Mouse (Mus musculus) hematopoietic stem cell, adult 5-6 weeks (primary cell): Measurements from ENCODE around the gene Cd300lf. TPM values are rescaled to one million over a fixed set of nuclear protein-coding genes. Genes with fewer than 3 reads are reported as not detected.

Source experiments
- ATAC-seq, 2 experiments: fragments of 125-278 bp in 1 of 2; replicated peaks in 1 of 2; 2 replicates each; pipeline ENCODE4 v1.8.0; 2016 to 2017; ENCODE audit warnings: inconsistent platforms in 2 of 2, mild to moderate bottlenecking in 2 of 2, moderate number of reproducible peaks in 2 of 2, low read depth in 1 of 2, moderate TSS enrichment in 1 of 2; ENCODE audit not compliant: low FRiP score in 2 of 2, poor library complexity in 2 of 2, severe bottlenecking in 2 of 2, insufficient read depth in 1 of 2, low TSS enrichment in 1 of 2
- total RNA-seq: library from RNA; stranded (forward); fragments of 172-1452, 232-1000 nt; gene quantifications from 2 replicates; pipeline ENCODE4 v1.2.3, GENCODE M21; 2017

Cd300lf gene
- total RNA-seq, 1 experiment from 2014 or later: 3.9 TPM

DNA sequence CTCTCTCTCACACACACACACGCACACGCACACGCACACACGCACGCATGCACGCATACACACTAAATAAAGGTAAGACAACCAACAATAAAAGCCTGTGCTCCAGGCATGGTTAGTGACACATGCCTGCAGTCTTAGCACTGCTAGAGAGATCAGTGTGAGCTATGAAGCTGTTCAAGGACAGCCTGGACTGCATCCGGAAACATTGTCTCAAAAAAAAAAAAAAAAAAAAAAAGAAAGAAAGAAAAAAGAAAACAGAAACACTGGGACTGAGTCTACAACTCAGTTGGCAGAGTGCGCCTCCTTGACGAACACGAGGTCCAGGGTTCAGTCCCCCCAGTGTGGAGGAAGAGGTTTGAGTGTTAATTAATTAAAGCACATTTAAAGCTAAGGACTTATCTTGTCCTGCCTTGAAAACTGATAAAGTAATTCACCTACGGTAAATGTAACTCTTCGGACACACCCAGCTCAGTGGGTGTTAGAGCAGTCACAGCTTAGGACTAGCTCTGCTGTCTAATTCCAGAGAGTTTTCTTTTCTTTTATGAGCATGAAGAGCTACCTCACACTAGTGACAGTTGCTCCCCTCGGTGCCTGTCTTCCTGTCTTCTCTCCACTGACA is 4.2 kb downstream of the Cd300lf start:
- ATAC-seq: no peak

DNA sequence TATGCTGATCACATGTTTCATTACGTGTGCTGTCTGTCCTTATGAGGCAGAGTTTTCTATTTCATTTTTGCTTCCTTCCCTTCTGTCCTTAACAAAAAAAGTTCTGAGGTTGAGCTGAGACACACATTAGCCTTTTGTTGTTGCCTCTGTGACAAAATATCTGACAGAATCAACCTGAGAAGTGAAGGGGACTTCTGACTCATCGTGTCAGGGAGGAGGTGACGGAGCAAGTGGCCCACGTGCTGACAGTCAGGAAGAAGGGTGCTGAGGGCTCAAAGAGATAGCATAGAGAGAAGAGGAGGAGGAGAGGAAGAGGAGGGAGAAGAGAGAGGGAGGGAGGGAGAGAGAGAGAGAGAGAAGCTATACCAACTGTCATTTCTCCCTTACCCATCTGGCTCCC is 5.3 kb downstream of the Cd300lf start:
- ATAC-seq: no peak

DNA sequence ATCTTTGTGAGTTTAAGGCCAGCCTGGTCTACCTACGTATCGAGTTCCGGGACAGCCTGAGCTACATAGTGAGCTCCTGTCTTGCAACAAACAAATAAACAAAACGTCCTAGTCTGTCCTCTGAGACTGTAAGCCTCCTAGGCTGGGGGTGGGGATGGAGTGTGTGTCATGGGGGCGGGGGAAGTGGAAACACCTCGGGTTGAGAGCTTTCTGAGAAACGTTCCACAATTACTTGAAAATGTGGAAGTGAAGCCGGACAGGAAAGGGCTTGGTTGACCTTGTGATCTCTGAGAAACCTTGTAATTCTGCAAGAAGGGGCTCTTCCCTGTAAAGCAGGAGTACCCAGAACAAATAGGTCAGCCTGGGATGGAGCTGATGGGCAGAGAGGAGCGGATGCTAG is 14.4 kb downstream of the Cd300lf start:
- ATAC-seq: peak in 1 of 2 experiments; percentile 34; a peak in 2 of 4 replicates

DNA sequence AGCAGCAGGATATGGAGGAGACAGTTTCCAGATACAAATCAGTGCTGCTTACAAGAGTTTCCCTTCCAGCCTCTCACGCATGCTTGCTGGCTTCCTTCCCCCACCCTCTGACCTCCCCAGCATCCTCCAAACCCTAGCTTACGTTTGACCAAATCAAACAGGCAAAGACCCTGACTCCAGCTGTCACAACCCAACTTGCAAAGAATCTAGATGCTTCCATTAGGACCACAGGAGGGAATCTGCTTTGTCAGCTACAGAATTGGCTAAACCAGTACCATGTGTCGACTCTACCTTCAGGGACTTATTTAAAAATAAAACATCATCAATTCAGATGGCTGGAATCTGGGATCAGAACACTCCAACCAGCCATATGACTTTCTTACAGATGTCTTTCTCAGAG is 21.6 kb downstream of the Cd300lf start:
- no peak for ATAC-seq

DNA sequence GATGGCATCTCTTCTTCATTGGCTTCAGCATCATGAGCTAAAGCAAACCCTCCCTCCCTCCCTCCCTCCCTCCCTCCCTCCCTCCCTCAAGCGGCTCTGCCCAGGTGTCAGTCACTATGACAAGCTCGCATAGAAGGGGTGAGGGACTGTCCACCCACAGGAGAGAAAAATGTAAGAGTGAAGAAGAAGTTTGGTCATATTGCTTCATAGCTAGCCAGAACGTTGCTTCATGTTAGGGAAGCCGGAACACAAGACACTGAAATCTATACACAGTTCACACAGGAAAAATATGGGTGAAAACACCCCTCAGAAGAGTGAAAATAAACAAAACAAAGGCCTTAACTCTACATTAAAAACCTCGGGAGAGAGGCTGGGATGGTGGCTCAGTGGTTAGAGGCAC is 23.5 kb downstream of the Cd300lf start:
- peak in 1 of 2 experiments; percentile 32; a peak in 1 of 4 replicates for ATAC-seq

DNA sequence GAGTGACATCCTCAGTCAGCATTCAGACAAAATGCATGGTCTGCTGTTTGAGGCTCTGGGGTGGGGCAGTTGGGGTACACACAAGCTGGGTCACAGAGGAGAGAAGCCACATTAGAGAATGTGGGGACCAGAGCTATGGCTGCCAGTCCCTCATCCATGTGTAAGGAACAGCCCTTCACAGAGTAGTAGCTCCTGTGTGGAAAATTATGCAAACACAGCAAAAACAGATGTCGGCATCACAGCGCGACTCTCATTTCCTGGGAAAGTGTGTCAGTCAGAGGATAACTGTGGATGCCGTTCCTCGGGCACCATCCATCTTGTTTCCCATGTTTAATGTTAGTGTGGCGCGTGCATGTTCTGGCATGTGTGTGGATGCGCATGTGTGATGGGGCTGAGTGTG is 25.6 kb downstream of the Cd300lf start:
- no peak for ATAC-seq

DNA sequence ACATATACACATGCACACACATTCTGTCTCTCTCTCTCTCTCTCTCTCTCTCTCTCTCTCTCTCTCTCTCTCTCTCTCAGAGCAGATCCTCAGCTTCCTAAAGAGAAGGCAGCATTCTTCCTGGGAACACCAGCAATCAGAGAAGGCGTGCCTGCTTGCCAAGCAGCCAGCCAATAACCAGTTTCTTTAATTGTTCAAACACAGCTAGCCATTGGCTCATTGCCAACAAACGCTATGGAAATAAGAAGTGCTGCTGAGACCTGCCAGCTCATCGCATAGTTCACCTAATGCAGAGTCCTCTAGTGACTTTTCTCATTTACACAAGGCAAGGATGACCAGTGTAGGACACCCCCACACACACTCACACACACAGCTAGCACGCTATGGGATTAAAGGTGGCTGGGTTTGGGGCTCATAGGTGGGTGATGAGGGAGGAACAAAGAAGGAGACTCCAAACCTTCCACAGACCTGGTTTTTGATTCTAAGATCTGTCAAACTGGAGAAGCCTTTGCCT is 26.3 kb downstream of the Cd300lf start:
- ATAC-seq: no peak

DNA sequence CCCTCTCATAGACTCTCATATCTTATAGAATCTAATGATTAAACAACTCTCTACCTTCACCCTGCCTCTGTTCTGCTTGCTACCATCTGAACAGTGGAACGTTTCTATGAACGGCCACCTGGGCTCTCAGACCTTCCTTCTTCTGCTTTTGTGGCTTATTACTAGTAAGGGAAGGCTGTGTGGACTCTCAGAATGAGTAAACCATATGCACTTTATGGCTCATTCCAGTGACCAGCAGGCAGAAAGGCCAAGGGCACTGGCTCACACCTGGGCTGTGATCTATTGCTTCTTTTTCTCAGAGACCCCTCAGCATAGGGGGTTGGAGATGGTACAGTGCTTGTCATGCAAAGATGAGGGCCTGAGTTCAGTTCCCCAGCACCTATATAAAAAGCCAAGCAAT is 27.2 kb downstream of the Cd300lf start:
- no peak for ATAC-seq

DNA sequence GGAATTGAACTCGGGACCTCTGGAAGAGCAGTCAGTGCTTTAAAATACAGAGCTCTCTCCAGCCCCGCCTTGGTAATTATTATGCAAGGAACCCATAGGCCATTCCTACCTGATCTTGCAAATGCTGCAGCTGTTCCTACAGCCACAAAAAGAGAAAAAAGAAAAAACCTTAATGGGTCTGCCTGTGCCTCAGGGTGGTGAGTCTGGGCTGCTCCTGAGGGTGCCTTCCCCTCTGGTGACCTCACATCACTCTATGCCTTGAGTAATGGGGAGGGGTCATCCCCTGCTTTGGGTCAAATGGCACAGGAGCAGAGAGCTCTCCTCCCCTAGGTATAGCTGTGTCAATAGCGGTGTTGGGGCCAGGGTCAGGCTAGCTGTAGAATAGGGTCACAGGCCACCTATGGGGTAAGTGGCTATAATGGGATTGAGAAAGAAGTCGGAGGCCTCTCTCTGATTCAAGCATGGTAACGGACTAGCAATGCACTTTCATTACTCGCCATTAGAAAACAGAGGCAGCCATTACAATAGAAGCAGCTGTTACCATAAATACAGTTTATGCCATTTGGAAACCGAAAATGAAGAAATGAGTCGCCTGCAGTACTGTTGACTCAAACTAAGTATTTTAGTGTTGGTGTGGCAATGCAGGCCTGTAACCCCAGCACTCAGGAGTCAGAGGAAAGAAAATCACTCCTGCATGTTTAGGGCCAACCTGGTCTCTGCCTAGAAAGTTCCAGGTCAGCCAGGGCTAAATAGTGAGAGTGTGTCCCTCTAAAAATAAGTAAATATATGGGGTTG is 28.8 kb downstream of the Cd300lf start:
- ATAC-seq: no peak

DNA sequence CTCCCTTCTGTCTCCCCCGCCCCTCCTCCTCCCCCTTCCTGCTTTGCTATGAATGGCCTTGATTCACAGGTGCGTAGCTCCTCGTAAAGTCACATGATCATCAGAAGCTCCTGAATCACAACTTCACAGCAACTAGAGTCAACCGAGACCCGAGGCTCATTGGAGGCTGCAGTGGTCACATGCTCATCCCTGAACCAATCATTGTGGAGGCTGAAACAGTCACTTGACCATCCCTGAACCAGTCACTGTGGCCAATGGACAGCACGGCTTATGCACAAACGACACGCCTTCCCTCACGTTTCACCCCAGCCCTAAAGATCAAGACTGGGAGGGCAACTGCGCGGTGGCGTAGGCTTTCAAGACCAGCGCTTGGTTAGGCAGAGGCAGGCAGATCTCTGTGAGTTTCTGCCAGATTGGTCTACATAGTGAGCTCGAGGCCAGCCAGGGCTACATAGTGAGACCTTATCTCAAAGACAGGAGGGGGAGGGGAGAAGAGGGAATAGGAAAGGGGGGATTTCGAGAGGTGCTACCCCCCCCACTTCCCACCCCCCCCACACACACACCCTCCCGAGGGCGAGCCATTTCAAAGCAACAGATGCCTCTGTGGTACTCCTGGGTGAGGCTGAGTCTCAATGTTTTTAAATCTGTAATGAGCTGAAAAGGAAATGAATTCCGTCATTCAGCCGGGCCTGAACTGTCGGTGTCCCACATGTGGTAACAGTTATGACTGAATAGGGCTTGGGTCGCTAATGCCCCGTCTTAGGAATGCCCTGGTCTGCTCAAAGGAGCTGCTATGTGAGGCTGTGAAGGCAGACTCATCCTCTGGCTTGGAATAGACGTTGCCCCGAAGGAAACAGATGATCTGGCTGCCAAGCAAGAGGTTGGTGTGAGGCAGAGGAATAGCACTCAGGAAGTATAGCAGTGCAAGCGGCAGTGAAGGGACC is 30.1 kb downstream of the Cd300lf start:
- ATAC-seq: no peak

DNA sequence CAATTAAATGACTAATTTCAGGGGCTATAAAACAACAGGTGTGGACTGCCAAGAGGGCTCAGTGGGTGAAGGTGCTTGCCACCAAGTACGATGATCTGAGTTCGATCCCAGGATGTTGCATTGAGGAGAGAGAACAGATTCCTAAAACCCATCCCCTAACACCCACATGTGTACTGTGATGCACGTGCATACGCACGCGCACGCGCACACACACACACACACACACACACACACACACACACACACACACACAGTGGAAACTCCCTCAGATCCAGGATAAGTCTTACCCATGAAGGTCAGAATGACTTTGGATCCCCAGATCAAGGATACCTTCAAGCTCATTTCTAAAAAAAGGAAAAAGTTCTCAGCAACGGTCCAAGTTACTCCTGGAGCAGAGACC is 31.7 kb downstream of the Cd300lf start:
- ATAC-seq: no peak

DNA sequence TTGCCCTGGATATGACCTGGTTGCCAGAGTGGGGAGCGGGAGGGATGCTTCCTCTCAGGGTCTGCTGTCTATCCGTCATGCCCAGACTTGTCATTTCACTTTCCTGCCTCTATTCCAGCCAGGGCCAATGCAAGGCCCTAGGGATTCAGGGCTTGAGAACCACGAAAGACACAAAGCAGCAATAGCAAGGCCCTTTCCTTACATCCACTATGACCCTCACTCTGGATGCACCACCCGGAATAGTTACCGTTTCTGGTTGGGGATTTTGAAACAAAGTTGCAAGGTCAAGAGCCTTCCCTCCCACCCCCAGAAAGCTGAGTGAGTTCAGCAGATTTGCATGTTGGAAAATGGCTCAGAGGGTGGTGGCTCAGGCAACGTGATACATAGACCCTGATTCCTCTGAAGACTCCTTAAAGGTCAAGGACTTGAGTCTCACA is 32.2 kb downstream of the Cd300lf start:
- ATAC-seq: no peak

DNA sequence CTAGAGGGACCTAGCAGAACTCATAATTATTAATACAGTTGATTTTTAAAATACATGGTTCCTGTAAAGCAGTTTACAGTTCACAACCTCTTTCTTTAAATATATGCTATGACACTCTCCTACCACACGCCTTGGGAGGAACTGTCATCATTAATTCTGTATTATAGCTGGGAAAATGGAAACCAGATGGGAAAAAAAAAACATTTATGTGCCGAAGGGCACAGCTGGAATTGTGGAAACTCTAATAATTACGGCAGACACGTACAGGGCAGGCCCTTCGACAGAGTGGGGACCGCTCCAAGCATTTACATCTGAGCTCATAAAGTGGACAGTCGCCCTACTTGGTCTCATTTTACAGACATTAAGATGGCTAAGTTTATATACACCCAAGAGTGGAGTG is 33.1 kb downstream of the Cd300lf start:
- no peak for ATAC-seq

DNA sequence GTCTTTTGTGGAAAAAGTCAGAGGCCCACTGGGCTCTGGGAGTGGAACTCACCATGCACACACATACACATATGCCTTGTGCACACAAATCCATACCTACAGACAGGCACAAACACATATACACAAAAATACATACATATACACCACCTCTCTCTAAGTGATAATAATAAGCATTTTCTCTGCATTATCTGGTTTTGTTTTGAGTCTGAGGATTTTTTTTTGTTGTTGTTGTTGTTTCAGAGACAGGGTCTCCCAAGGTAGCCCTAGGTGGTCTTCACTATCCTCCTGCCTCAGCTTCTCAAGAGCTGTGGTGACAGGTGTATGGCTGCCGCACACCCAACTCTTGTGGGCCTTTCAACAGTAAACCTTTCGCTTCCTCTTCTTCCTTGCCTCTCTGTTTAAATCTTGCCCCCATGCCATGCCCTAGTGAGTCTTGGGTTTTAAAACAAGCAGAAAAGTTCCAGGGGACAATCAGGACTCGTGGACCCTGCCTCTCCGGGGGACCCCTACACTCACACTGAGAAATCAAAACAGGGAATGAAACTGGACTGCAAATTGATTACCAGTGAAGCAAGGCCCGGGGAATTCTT is 33.7 kb downstream of the Cd300lf start:
- no peak for ATAC-seq

DNA sequence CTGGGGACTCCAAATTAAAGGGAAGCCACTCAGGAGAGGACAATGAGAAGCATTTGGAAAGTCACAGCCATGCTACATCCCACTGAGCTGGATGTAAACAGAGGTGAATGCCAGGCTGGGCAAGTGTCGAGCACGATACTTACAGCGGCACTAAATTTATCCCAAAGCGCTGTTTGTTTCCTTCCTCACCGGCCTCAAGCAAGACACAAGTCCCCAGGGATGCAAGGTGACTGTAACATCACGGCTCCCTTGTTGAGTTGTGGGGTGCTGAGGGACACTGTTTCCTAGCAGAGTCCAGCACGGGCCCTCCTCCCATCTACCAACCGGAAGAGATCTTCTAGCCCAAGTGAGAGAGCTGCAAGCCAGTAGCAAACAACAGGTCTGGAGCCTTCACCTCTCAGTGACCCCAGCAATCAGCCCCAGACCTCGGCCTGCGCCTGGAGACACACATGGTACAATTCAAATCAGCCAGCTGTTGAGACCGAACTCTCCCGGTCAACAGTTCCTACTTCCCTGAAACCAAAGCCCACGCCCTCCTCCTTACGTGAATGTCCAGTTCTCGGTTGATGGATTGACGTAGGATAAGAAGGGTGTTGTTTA is 34.5 kb downstream of the Cd300lf start:
- no peak for ATAC-seq

DNA sequence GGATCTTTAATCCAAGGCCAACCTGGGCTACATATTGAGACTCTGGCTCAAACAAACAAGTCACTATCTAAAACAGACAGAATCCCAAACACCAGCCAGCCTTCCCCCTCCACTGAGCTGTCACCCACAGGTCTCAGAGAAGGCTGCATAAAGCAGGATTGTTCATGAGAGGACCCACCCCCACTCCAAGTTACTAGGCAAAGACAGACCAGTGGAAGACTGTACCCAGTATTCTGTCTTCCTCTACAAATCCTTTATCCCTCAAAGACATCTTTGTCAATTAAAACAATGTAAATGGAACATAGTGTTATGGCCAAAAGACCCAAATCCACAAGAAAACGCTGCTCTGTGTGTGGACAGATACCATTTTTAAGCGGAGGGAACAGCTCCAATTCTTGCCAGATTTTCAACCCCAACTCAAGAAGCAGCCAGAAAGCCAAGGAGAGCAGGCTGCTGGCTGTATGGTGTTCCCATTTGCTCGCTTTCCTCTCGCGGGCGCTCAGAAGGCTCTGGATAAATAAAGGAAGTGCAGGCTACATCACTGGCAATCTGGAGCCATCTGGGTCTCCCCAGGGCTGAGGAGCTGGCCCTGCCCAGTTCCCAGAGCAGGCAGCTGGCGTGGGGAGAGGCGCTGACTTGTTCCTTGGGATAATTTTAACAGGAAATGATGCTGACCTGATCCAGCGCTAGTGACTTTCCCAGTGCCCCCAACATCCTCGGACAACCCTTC is 35.4 kb downstream of the Cd300lf start:
- no peak for ATAC-seq
